In genomic region chr6:129425812-129426211, GRCm38 (mm10) we compare ENCODE assay signal across 13 mouse cellular contexts. TPM values are rescaled to one million over a fixed set of nuclear protein-coding genes. Genes with fewer than 3 reads are reported as not detected.
DNase-seq lines count a peak whose midpoint lies in the region; ATAC-seq lines count a peak whose summit lies in the region.
"Had no signal": no experiment of that assay in that cellular context is flagged by ENCODE, and none has a peak within 500 bp of the region (broad histone marks: within the 10 kb centered on the region; RNA-seq: fewer than 3 reads in every experiment).

No protein-coding gene starts in this region.

- 9% methylated on average over 5 of the region's 5 CpGs for WGBS in liver, embryonic 16.5 days (ENCODE audit: insufficient replicate concordance)
- 46% methylated on average over 5 of the region's 5 CpGs for WGBS in hindbrain, embryonic 12.5 days
- WGBS in midbrain, embryonic 11.5 days = 47% methylated on average over 5 of the region's 5 CpGs

- H3K9ac ChIP-seq in liver, embryonic 16.5 days (ENCODE audit: low read depth, low read length) = no peak overlapping the region
- H3K9ac ChIP-seq in hindbrain, embryonic 12.5 days = no peak overlapping the region
- no peak overlapping the region for H3K9ac ChIP-seq in midbrain, embryonic 11.5 days (ENCODE audit: low read length)
- H3K9ac ChIP-seq: embryonic facial prominence, embryonic 15.5 days had no signal

- DNase-seq in 416B (ENCODE audit: low read depth) = peak; percentile 91
- peak; percentile 46 for DNase-seq in embryo, embryonic 10.5 days (ENCODE audit: low spot score)
- peak; percentile 39 for DNase-seq in heart, postnatal 4 days
- DNase-seq in thymus, postnatal 4 days = no peak
- DNase-seq in left cerebral cortex, adult 18-20 months (ENCODE audit: low spot score in 2 of 2) = no peak
- no peak for DNase-seq in midbrain, embryonic 11.5 days (ENCODE audit: low spot score, missing footprints)
- DNase-seq: right cerebral cortex, postnatal 25 days; thymus, adult 2 months had no signal

- H3K36me3 ChIP-seq in liver, embryonic 16.5 days (ENCODE audit: control insufficient read depth, insufficient read depth) = no peaks in the 10 kb centered on the region
- H3K36me3 ChIP-seq in hindbrain, embryonic 12.5 days = no peaks in the 10 kb centered on the region
- H3K36me3 ChIP-seq in midbrain, embryonic 11.5 days (ENCODE audit: control insufficient read depth, insufficient read depth, low read length) = no peaks in the 10 kb centered on the region
- H3K36me3 ChIP-seq: embryonic facial prominence, embryonic 15.5 days had no signal

- no peaks in the 10 kb centered on the region for H3K27me3 ChIP-seq in liver, embryonic 16.5 days (ENCODE audit: control insufficient read depth, insufficient read depth, low read depth, low read length)
- H3K27me3 ChIP-seq in hindbrain, embryonic 12.5 days = no peaks in the 10 kb centered on the region
- H3K27me3 ChIP-seq in midbrain, embryonic 11.5 days (ENCODE audit: control insufficient read depth, insufficient read depth, low read length) = no peaks in the 10 kb centered on the region
- H3K27me3 ChIP-seq: embryonic facial prominence, embryonic 15.5 days had no signal

- peak; percentile 19; the same call in 1 of the 2 replicates for ATAC-seq in liver, embryonic 16.5 days (ENCODE audit: low read depth)
- ATAC-seq in hindbrain, embryonic 12.5 days (ENCODE audit: low FRiP score) = no peak
- no peak for ATAC-seq in midbrain, embryonic 11.5 days (ENCODE audit: low FRiP score)

- peaks cover 2% of the 10 kb centered on the region for H3K4me1 ChIP-seq in liver, embryonic 16.5 days (ENCODE audit: control insufficient read depth, low read depth, low read length)
- H3K4me1 ChIP-seq in hindbrain, embryonic 12.5 days = peaks cover 3% of the 10 kb centered on the region
- no peaks in the 10 kb centered on the region for H3K4me1 ChIP-seq in midbrain, embryonic 11.5 days (ENCODE audit: control insufficient read depth, insufficient read depth, low read length)
- H3K4me1 ChIP-seq: embryonic facial prominence, embryonic 15.5 days had no signal

- H3K4me2 ChIP-seq in liver, embryonic 16.5 days (ENCODE audit: low read depth, low read length) = no peak overlapping the region
- H3K4me2 ChIP-seq in hindbrain, embryonic 12.5 days (replicated peaks) = no peak overlapping the region
- no peak overlapping the region for H3K4me2 ChIP-seq in midbrain, embryonic 11.5 days
- H3K4me2 ChIP-seq: embryonic facial prominence, embryonic 15.5 days had no signal

- no peak overlapping the region for H3K27ac ChIP-seq in liver, embryonic 16.5 days (ENCODE audit: low read length)
- no peak overlapping the region for H3K27ac ChIP-seq in hindbrain, embryonic 12.5 days
- H3K27ac ChIP-seq in midbrain, embryonic 11.5 days (ENCODE audit: low read depth, low read length) = no peak overlapping the region
- H3K27ac ChIP-seq: embryonic facial prominence, embryonic 15.5 days had no signal

- H3K9me3 ChIP-seq in liver, embryonic 16.5 days (replicated peaks; ENCODE audit: control insufficient read depth, low read length) = no peaks in the 10 kb centered on the region
- H3K9me3 ChIP-seq in hindbrain, embryonic 12.5 days (replicated peaks) = no peaks in the 10 kb centered on the region
- no peaks in the 10 kb centered on the region for H3K9me3 ChIP-seq in midbrain, embryonic 11.5 days (ENCODE audit: control insufficient read depth, low read length)
- H3K9me3 ChIP-seq: embryonic facial prominence, embryonic 15.5 days had no signal

- no peak overlapping the region for H3K4me3 ChIP-seq in liver, embryonic 16.5 days (ENCODE audit: low read depth, low read length)
- H3K4me3 ChIP-seq in hindbrain, embryonic 12.5 days = no peak overlapping the region
- no peak overlapping the region for H3K4me3 ChIP-seq in midbrain, embryonic 11.5 days (ENCODE audit: low read depth, low read length)
- H3K4me3 ChIP-seq: embryonic facial prominence, embryonic 15.5 days had no signal

RNA-seq across cellular contexts. Expression of gene Clec9a, which starts 17.1 kb away (rescaled TPM):
- not detected for total RNA-seq in heart, postnatal 4 days (2021)
- 0.30 and 0.33 TPM in 2 replicates for polyA plus RNA-seq in liver, embryonic 16.5 days (2015; fragmentation: Nextera tagmentation; extraction: Ambion mirVana)
- polyA plus RNA-seq in hindbrain, embryonic 12.5 days (2016; fragmentation: Nextera tagmentation; extraction: Ambion mirVana) = 0.12 and 0.16 TPM in 2 replicates
- not detected for total RNA-seq in left cerebral cortex, adult 18-20 months (2021)
- 0.23 and 0.26 TPM in 2 replicates for polyA plus RNA-seq in midbrain, embryonic 11.5 days (2014; fragmentation: Nextera tagmentation; extraction: Ambion mirVana)
- total RNA-seq: left cerebral cortex, postnatal 10 days had no signal
- polyA plus RNA-seq: embryonic facial prominence, embryonic 15.5 days had no signal

RNA-seq across cellular contexts. Expression of gene Clec1a, which starts 26.0 kb away (rescaled TPM):
- 10 to 100 TPM; 10.6 to 13.2 TPM for total RNA-seq in heart, postnatal 4 days (2021)
- 0.21 and 0.36 TPM in 2 replicates for polyA plus RNA-seq in liver, embryonic 16.5 days (2015; fragmentation: Nextera tagmentation; extraction: Ambion mirVana)
- polyA plus RNA-seq in hindbrain, embryonic 12.5 days (2016; fragmentation: Nextera tagmentation; extraction: Ambion mirVana) = 0.98 and 1.2 TPM in 2 replicates
- total RNA-seq in left cerebral cortex, adult 18-20 months (2021) = 1 to 10 TPM; 1.0 to 1.2 TPM
- 1.2 and 1.3 TPM in 2 replicates for polyA plus RNA-seq in midbrain, embryonic 11.5 days (2014; fragmentation: Nextera tagmentation; extraction: Ambion mirVana)

RNA-seq across cellular contexts. Expression of gene Clec1b, which starts 28.7 kb away (rescaled TPM):
- under 1 TPM; 0.60 to 0.65 TPM for total RNA-seq in heart, postnatal 4 days (2021)
- 26.1 and 26.7 TPM in 2 replicates for polyA plus RNA-seq in liver, embryonic 16.5 days (2015; fragmentation: Nextera tagmentation; extraction: Ambion mirVana)
- polyA plus RNA-seq in hindbrain, embryonic 12.5 days (2016; fragmentation: Nextera tagmentation; extraction: Ambion mirVana) = 4.8 TPM in 2 replicates
- under 1 TPM in 1 of 2 experiments, not detected in 1; 0.72 TPM for total RNA-seq in left cerebral cortex, adult 18-20 months (2021)
- 10.5 and 11.3 TPM in 2 replicates for polyA plus RNA-seq in midbrain, embryonic 11.5 days (2014; fragmentation: Nextera tagmentation; extraction: Ambion mirVana)
- polyA plus RNA-seq: gonadal fat pad, adult 2 months had no signal

RNA-seq across cellular contexts. Expression of gene Clec12b, which starts 40.1 kb away (rescaled TPM):
- under 1 TPM in 1 of 2 experiments, not detected in 1; 0.18 TPM for total RNA-seq in heart, postnatal 4 days (2021)
- polyA plus RNA-seq in liver, embryonic 16.5 days (2015; fragmentation: Nextera tagmentation; extraction: Ambion mirVana) = not detected in 2 replicates
- 0.17 TPM in 1 of 2 replicates, not detected in the other for polyA plus RNA-seq in hindbrain, embryonic 12.5 days (2016; fragmentation: Nextera tagmentation; extraction: Ambion mirVana)
- not detected for total RNA-seq in left cerebral cortex, adult 18-20 months (2021)
- polyA plus RNA-seq in midbrain, embryonic 11.5 days (2014; fragmentation: Nextera tagmentation; extraction: Ambion mirVana) = not detected in 2 replicates
- total RNA-seq: left cerebral cortex, postnatal 10 days had no signal
- polyA plus RNA-seq: embryonic facial prominence, embryonic 15.5 days; thymus, adult 2 months had no signal

Comparison
In these comparisons a context has a peak if more than half of its experiments do, and no peak if none do; other contexts are left out.
1. DNase-seq: peak in 416B (single experiment), embryo, embryonic 10.5 days (single experiment) and heart, postnatal 4 days (single experiment); none in thymus, postnatal 4 days (single experiment), left cerebral cortex, adult 18-20 months (0 of 2) and midbrain, embryonic 11.5 days (single experiment).